Mouse (Mus musculus) olfactory bulb, adult 2 months (tissue): ENCODE measurements at regions not wholly inside any gene's neighbourhood (a gene's known extent, or its start where the extent isn't known, plus 50 kb on each side); places are given as distances from the start of the nearest gene placed in this dataset.

ENCODE experiments used
- CTCF ChIP-seq: fragments of 200-500 bp; IDR thresholded peaks from 2 replicates; pipeline ENCODE4 v1.5.1; 2012; ENCODE audit warnings: low read depth, mild to moderate bottlenecking, low read length, moderate library complexity; ENCODE audit not compliant: insufficient read depth
- POLR2A ChIP-seq: fragments of 200-500 bp; IDR thresholded peaks from 2 replicates; pipeline ENCODE4 v1.6.1; 2012; ENCODE audit warnings: mild to moderate bottlenecking, low read depth, low read length, moderate library complexity; ENCODE audit not compliant: insufficient read depth

- TF ChIP-seq POLR2A = no peak
- no peak for TF ChIP-seq CTCF
Measured at GRCm38 (mm10) chr8:91873232-91873631, 71.4 kb upstream of the Irx3 start.
